Mouse (Mus musculus) midbrain, embryonic 13.5 days (tissue): ENCODE results near the gene Nbeal2. TPM values are rescaled to one million over a fixed set of nuclear protein-coding genes. Genes with fewer than 3 reads are reported as not detected.

Source experiments
- ATAC-seq: fragments of 200-750 bp; cut with Nextera tagmentation; 2 replicates; pipeline ENCODE4 v1.8.0; 2017; ENCODE audit warnings: mild to moderate bottlenecking, moderate TSS enrichment, moderate library complexity
- H3K27ac ChIP-seq: fragments of 300-500 bp; sonication (generic); 2 replicates; pipeline ENCODE4 v1.5.1; 2015; ENCODE audit warnings: inconsistent platforms, mild to moderate bottlenecking, moderate library complexity
- H3K27me3 ChIP-seq: fragments of 300-500 bp; sonication (generic); 2 replicates; pipeline ENCODE4 v1.6.1; 2015; ENCODE audit warnings: mild to moderate bottlenecking, inconsistent platforms
- H3K36me3 ChIP-seq: fragments of 300-500 bp; sonication (generic); 2 replicates; pipeline ENCODE4 v1.6.1; 2015; ENCODE audit warnings: mild to moderate bottlenecking, inconsistent platforms
- H3K4me1 ChIP-seq: fragments of 300-500 bp; sonication (generic); replicated peaks from 2 replicates; pipeline ENCODE4 v1.6.1; 2015; ENCODE audit warnings: inconsistent platforms
- H3K4me2 ChIP-seq: fragments of 300-500 bp; sonication (generic); replicated peaks from 2 replicates; pipeline ENCODE4 v1.6.1; 2015; ENCODE audit warnings: moderate library complexity, mild to moderate bottlenecking, inconsistent platforms
- H3K4me3 ChIP-seq: fragments of 300-500 bp; sonication (generic); replicated peaks from 2 replicates; pipeline ENCODE4 v1.5.1; 2015; ENCODE audit warnings: mild to moderate bottlenecking, inconsistent platforms
- H3K9ac ChIP-seq: fragments of 300-500 bp; sonication (generic); replicated peaks from 2 replicates; pipeline ENCODE4 v1.6.1; 2015; ENCODE audit warnings: mild to moderate bottlenecking, inconsistent platforms
- H3K9me3 ChIP-seq: fragments of 300-500 bp; sonication (generic); 2 replicates; pipeline ENCODE4 v1.6.1; 2016; ENCODE audit warnings: mild to moderate bottlenecking, inconsistent platforms
- WGBS: fragments of 180-500 bp; shearing (Covaris S2); methylation state at CpG from one replicate; pipeline ENCODE4 v1.1.7; 2015; 5-methylcytosine and 5-hydroxymethylcytosine counted together
- microRNA-seq: library from miRNA; unstranded; fragments of <30 nt; microRNA quantifications from one replicate; pipeline ENCODE4, GENCODE M21; 2016
- polyA plus RNA-seq: library from polyadenylated mRNA; unstranded; fragments of >200 nt; fragmentation: Nextera tagmentation; extraction: Ambion mirVana; gene quantifications from 2 replicates; pipeline ENCODE4 v1.2.1, GENCODE M21; 2015

The Nbeal2 gene
- polyA plus RNA-seq, 1 experiment from 2014 or later = 2.0 TPM

- Histone ChIP-seq H3K36me3 (peaks cover 52% of the 10 kb centered on the region), H3K4me1 (peaks cover 29% of the 10 kb centered on the region), H3K9ac (no peak overlapping the region), H3K4me3 (no peak overlapping the region), H3K4me2 (peak overlapping the region; percentile 91), H3K9me3 (no peaks in the 10 kb centered on the region), H3K27me3 (peaks cover 5% of the 10 kb centered on the region; the same call in 1 of the 2 replicates), H3K27ac (no peak overlapping the region)
- no peak for ATAC-seq
- 88% methylated on average over 12 of the region's 12 CpGs for WGBS
Observed at GRCm38 (mm10) chr9:110622621-110623219, 31.2 kb downstream of the Nbeal2 start.

GRCm38 (mm10) chr9:110620685-110621084 is 33.3 kb downstream of the Nbeal2 start:
- H3K4me3 ChIP-seq = no peak overlapping the region
- no peaks in the 10 kb centered on the region for H3K9me3 ChIP-seq
- peaks cover 29% of the 10 kb centered on the region for H3K4me1 ChIP-seq
- no peak for ATAC-seq
- 95% methylated on average over 7 of the region's 7 CpGs for WGBS
- H3K27ac ChIP-seq = no peak overlapping the region
- H3K36me3 ChIP-seq = peaks cover 61% of the 10 kb centered on the region
- H3K4me2 ChIP-seq = no peak overlapping the region
- no peaks in the 10 kb centered on the region for H3K27me3 ChIP-seq
- H3K9ac ChIP-seq = no peak overlapping the region

GRCm38 (mm10) chr9:110620180-110620579 is 33.8 kb downstream of the Nbeal2 start:
- H3K27ac ChIP-seq = no peak overlapping the region
- peaks cover 66% of the 10 kb centered on the region for H3K36me3 ChIP-seq
- H3K4me2 ChIP-seq = no peak overlapping the region
- WGBS = 86% methylated on average over 7 of the region's 7 CpGs
- H3K9ac ChIP-seq = no peak overlapping the region
- ATAC-seq = no peak
- H3K4me1 ChIP-seq = peaks cover 24% of the 10 kb centered on the region
- no peaks in the 10 kb centered on the region for H3K27me3 ChIP-seq
- no peaks in the 10 kb centered on the region for H3K9me3 ChIP-seq
- H3K4me3 ChIP-seq = no peak overlapping the region

- Histone ChIP-seq H3K4me2 (no peak overlapping the region), H3K4me3 (no peak overlapping the region), H3K9ac (no peak overlapping the region), H3K36me3 (peaks cover 78% of the 10 kb centered on the region), H3K9me3 (no peaks in the 10 kb centered on the region), H3K27me3 (no peaks in the 10 kb centered on the region), H3K4me1 (no peaks in the 10 kb centered on the region), H3K27ac (no peak overlapping the region)
- ATAC-seq = no peak
- 82% methylated on average over 3 of the region's 3 CpGs for WGBS
Observed at GRCm38 (mm10) chr9:110617081-110617480, 36.9 kb downstream of the Nbeal2 start.

- H3K36me3 ChIP-seq = peaks cover 53% of the 10 kb centered on the region
- no peak overlapping the region for H3K4me2 ChIP-seq
- H3K9me3 ChIP-seq = no peaks in the 10 kb centered on the region
- WGBS = 85% methylated on average over 3 of the region's 3 CpGs
- no peak for ATAC-seq
- no peaks in the 10 kb centered on the region for H3K4me1 ChIP-seq
- H3K27me3 ChIP-seq = no peaks in the 10 kb centered on the region
- H3K4me3 ChIP-seq = no peak overlapping the region
- H3K9ac ChIP-seq = no peak overlapping the region
- H3K27ac ChIP-seq = no peak overlapping the region
Observed at GRCm38 (mm10) chr9:110611471-110611870, 42.5 kb downstream of the Nbeal2 start.

- no peak for ATAC-seq
- H3K4me1 ChIP-seq = no peaks in the 10 kb centered on the region
- peaks cover 7% of the 10 kb centered on the region; the same call in 1 of the 2 replicates for H3K36me3 ChIP-seq
- H3K27ac ChIP-seq = no peak overlapping the region
- H3K9ac ChIP-seq = no peak overlapping the region
- H3K4me2 ChIP-seq = no peak overlapping the region
- no peak overlapping the region for H3K4me3 ChIP-seq
- no peaks in the 10 kb centered on the region for H3K9me3 ChIP-seq
- H3K27me3 ChIP-seq = no peaks in the 10 kb centered on the region
- 91% methylated on average over 1 of the region's 1 CpGs for WGBS
Observed at GRCm38 (mm10) chr9:110583521-110583920, 70.4 kb downstream of the Nbeal2 start.

- H3K9me3 ChIP-seq = no peaks in the 10 kb centered on the region
- H3K4me2 ChIP-seq = no peak overlapping the region
- no peak overlapping the region for H3K4me3 ChIP-seq
- peaks cover 11% of the 10 kb centered on the region for H3K36me3 ChIP-seq
- H3K27me3 ChIP-seq = no peaks in the 10 kb centered on the region
- 94% methylated on average over 2 of the region's 2 CpGs for WGBS
- no peaks in the 10 kb centered on the region for H3K4me1 ChIP-seq
- H3K9ac ChIP-seq = no peak overlapping the region
- H3K27ac ChIP-seq = no peak overlapping the region
- no peak for ATAC-seq
Observed at GRCm38 (mm10) chr9:110582161-110582560, 71.8 kb downstream of the Nbeal2 start.

Small RNA genes lying within 50 kb of the gene (microRNA-seq; reads per million reads assigned to microRNA genes)
- not detected for gene Mir8107

Other genes with a start within 250 kb of the Nbeal2 start
- 21.6 and 25.7 TPM in 2 replicates for gene Ptpn23, start 245.9 kb downstream of the Nbeal2 start, polyA plus RNA-seq
- 0.43 and 1.3 TPM in 2 replicates for gene Ngp, start 234.4 kb downstream of the Nbeal2 start, polyA plus RNA-seq
- 14.5 and 16.0 TPM in 2 replicates for gene Klhl18, start 177.5 kb downstream of the Nbeal2 start, polyA plus RNA-seq
- gene Kif9, start 177.2 kb downstream of the Nbeal2 start, polyA plus RNA-seq = 2.4 and 2.6 TPM in 2 replicates
- 41.7 and 44.7 TPM in 2 replicates for gene Setd2, start 121.6 kb downstream of the Nbeal2 start, polyA plus RNA-seq
- 33.8 and 36.6 TPM in 2 replicates for gene Nradd, start 29.7 kb downstream of the Nbeal2 start, polyA plus RNA-seq
- gene Ccdc12, start 2.3 kb upstream of the Nbeal2 start, polyA plus RNA-seq = 136 and 140 TPM in 2 replicates
- not detected in 2 replicates for gene Myl3, start 87.7 kb upstream of the Nbeal2 start, polyA plus RNA-seq
- 9.2 and 11.2 TPM in 2 replicates for gene Pth1r, start 93.0 kb upstream of the Nbeal2 start, polyA plus RNA-seq
- not detected in 2 replicates for gene Prss42, start 144.0 kb upstream of the Nbeal2 start, polyA plus RNA-seq
- gene Prss44, start 159.8 kb upstream of the Nbeal2 start, polyA plus RNA-seq = not detected in 2 replicates
- gene Prss43, start 172.5 kb upstream of the Nbeal2 start, polyA plus RNA-seq = not detected in 2 replicates
- gene Prss45, start 180.4 kb upstream of the Nbeal2 start, polyA plus RNA-seq = not detected in 2 replicates
- gene Prss46, start 190.3 kb upstream of the Nbeal2 start, polyA plus RNA-seq = not detected in 2 replicates
- gene Prss50, start 203.8 kb upstream of the Nbeal2 start, polyA plus RNA-seq = 0.24 TPM in 1 of 2 replicates, not detected in the other
- 0.98 and 1.2 TPM in 2 replicates for gene Als2cl, start 225.7 kb upstream of the Nbeal2 start, polyA plus RNA-seq
- 0.49 and 0.74 TPM in 2 replicates for gene Tmie, start 226.0 kb upstream of the Nbeal2 start, polyA plus RNA-seq